Mouse (Mus musculus): Measurements from ENCODE around the gene Polr2l.

DNA sequence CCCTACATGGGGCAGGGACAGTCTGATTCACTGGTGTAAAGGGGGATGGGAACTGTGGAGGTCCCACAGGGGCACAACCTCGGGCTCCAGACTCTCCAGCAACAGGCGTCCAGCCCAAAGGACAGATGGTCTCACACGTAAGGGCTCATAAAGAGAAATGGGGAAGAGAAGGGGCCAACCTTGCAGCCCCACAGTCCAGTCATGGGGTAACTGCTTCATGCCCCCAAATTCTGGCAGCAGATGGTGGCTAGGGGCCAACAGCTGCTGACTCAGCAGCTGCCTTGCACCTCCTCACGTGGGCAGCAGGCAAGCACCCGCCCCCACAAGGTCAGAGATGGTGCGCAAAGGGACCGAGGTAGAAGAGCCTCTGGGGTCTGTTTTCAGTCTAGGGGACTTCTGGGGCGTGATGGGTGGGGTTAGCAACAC lies 42.7 kb downstream of the Polr2l start:
- TF ChIP-seq CTCF (IDR thresholded peaks at IDR 0.05; ENCODE audit: low read depth, low read length) = no peak
- no peak for TF ChIP-seq POLR2A (IDR thresholded peaks at IDR 0.05; ENCODE audit: borderline replicate concordance, low read depth, low read length)
